12 mouse cellular contexts compared by ENCODE assay signal in genomic region chr3:60292142-60292541, GRCm38 (mm10).
A peak's percentile ranks its signal among the peaks of the same experiment; 100 is the strongest.
DNase-seq lines count a peak whose midpoint lies in the region; ATAC-seq lines count a peak whose summit lies in the region.
"Had no signal": no experiment of that assay in that cellular context is flagged by ENCODE, and none has a peak within 500 bp of the region (broad histone marks: within the 10 kb centered on the region; RNA-seq: fewer than 3 reads in every experiment).

No protein-coding gene starts in this region.

- no peaks in the 10 kb centered on the region for H3K27me3 ChIP-seq in forebrain, embryonic 14.5 days (replicated peaks; ENCODE audit: control insufficient read depth, insufficient read depth, low read length)
- H3K27me3 ChIP-seq in forebrain, embryonic 12.5 days: no peaks in the 10 kb centered on the region

- no peaks in the 10 kb centered on the region for H3K36me3 ChIP-seq in forebrain, embryonic 14.5 days (ENCODE audit: control insufficient read depth, insufficient read depth, low read length)
- H3K36me3 ChIP-seq in forebrain, embryonic 12.5 days (replicated peaks): no peaks in the 10 kb centered on the region
- H3K36me3 ChIP-seq: embryonic facial prominence, embryonic 10.5 days; heart, embryonic 10.5 days had no signal

- intact Hi-C loops in left cerebral cortex, postnatal 4 days (cut with DNase I): no loop called here
- intact Hi-C loops in heart, postnatal 25 days (cut with DNase I): no loop called here

- no peaks in the 10 kb centered on the region for H3K4me1 ChIP-seq in forebrain, embryonic 14.5 days (ENCODE audit: control insufficient read depth, insufficient read depth, low read length)
- no peaks in the 10 kb centered on the region for H3K4me1 ChIP-seq in forebrain, embryonic 12.5 days
- H3K4me1 ChIP-seq: embryonic facial prominence, embryonic 10.5 days; heart, embryonic 10.5 days had no signal

- no peak overlapping the region for H3K4me3 ChIP-seq in forebrain, embryonic 14.5 days (ENCODE audit: low read depth, low read length)
- H3K4me3 ChIP-seq in forebrain, embryonic 12.5 days (replicated peaks): no peak overlapping the region
- H3K4me3 ChIP-seq: embryonic facial prominence, embryonic 10.5 days; heart, embryonic 10.5 days had no signal

- no peak for ATAC-seq in forebrain, embryonic 14.5 days
- ATAC-seq in forebrain, embryonic 12.5 days (ENCODE audit: low FRiP score): no peak
- no peak for ATAC-seq in inflammation-experienced regulatory T-cells, adult 6 months

- H3K9me3 ChIP-seq in forebrain, embryonic 14.5 days (replicated peaks; ENCODE audit: control insufficient read depth, low read length): no peaks in the 10 kb centered on the region
- H3K9me3 ChIP-seq in forebrain, embryonic 12.5 days: no peaks in the 10 kb centered on the region
- H3K9me3 ChIP-seq: embryonic facial prominence, embryonic 10.5 days; heart, embryonic 10.5 days had no signal

- WGBS in forebrain, embryonic 14.5 days: 87% methylated on average over 2 of the region's 2 CpGs
- 88% methylated on average over 2 of the region's 2 CpGs for WGBS in forebrain, embryonic 12.5 days

- no peak overlapping the region for H3K4me2 ChIP-seq in forebrain, embryonic 14.5 days (ENCODE audit: low read length)
- no peak overlapping the region for H3K4me2 ChIP-seq in forebrain, embryonic 12.5 days
- H3K4me2 ChIP-seq: liver, embryonic 11.5 days had no signal

- no peak overlapping the region for H3K9ac ChIP-seq in forebrain, embryonic 14.5 days (ENCODE audit: low read length)
- H3K9ac ChIP-seq in forebrain, embryonic 12.5 days: no peak overlapping the region

- DNase-seq in forebrain, embryonic 14.5 days (ENCODE audit: low spot score): peak; percentile 19
- peak; percentile 24 to 33 for DNase-seq in right cerebral cortex, adult 2 months (ENCODE audit: low spot score in 2 of 2)
- DNase-seq in right cerebral cortex, postnatal 4 days: no peak
- DNase-seq in left cerebral cortex, postnatal 4 days: peak; percentile 5
- no peak for DNase-seq in adrenal gland, postnatal 4 days (ENCODE audit: low spot score in 2 of 2)
- DNase-seq in heart, postnatal 25 days (ENCODE audit: low spot score): no peak
- DNase-seq: lung, postnatal 4 days had no signal

- no peak overlapping the region for H3K27ac ChIP-seq in forebrain, embryonic 14.5 days (ENCODE audit: low read depth, low read length)
- H3K27ac ChIP-seq in forebrain, embryonic 12.5 days: no peak overlapping the region
- H3K27ac ChIP-seq: embryonic facial prominence, embryonic 10.5 days; heart, embryonic 10.5 days had no signal

Comparison
In these comparisons a context has a peak if more than half of its experiments do, and no peak if none do; other contexts are left out.
1. DNase-seq: peak in forebrain, embryonic 14.5 days (single experiment), right cerebral cortex, adult 2 months (2 of 2) and left cerebral cortex, postnatal 4 days (single experiment); none in right cerebral cortex, postnatal 4 days (single experiment), adrenal gland, postnatal 4 days (0 of 2) and heart, postnatal 25 days (single experiment).